Comparison of ENCODE assay signal across 8 mouse cellular contexts in the genomic region with DNA sequence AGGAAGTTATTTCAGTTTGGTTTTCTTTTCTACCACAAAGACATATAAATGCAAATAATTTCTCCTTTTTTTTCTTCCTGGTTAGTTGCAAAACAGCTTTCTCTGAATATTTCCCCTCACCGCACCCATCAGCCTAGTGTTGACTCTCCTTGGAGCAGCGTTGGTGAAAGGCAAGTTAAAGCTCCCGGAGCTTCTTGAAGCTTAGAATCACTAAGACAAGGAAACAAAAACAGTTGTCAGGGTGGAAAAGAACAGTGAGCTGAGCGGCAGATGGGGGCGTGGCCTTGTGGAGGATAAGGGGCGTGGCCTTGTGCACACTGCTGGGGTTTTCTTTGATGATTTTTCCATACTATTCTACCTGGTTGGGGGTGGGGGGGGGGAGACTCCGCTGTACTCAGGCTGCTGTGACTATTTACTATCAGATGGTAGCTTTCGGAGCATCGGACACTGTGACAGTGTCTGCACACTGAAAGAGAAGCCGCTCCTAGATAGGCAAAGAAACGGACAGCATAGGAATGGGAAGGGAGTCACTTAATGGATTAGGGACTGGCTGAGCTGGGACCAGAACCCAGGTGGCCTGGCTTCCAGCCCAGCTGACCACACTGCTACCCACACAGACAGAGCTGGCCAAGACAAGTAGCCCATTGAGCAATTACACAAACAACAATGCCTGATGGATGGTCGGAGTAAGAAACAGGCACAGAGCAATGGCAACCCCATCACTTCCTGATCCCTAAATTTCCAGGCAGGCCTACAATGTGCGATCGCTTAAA. TPM values are rescaled to one million over a fixed set of nuclear protein-coding genes. Genes with fewer than 3 reads are reported as not detected.
DNase-seq lines count a peak whose midpoint lies in the region; ATAC-seq lines count a peak whose summit lies in the region.

No protein-coding gene starts in this region.

- DNase-seq in 416B (ENCODE audit: low read depth) (peak; percentile 66), ZHBTc4 (ENCODE audit: low read depth, low spot score) (peak; percentile 85)
- peak; percentile 23 for DNase-seq in embryo, embryonic 11.5 days (ENCODE audit: low read depth, low spot score)
- peak; percentile 22 to 59 for DNase-seq in natural killer cell, adult 2 months (ENCODE audit: low spot score in 2 of 2)
- DNase-seq in thymus, postnatal 0 days (ENCODE audit: low spot score): peak; percentile 77

- no peaks in the 10 kb centered on the region for H3K27me3 ChIP-seq in heart, embryonic 12.5 days (replicated peaks)
- no peaks in the 10 kb centered on the region for H3K27me3 ChIP-seq in kidney, embryonic 16.5 days (ENCODE audit: insufficient read depth, low read length)
- peaks cover 5% of the 10 kb centered on the region; the same call in 1 of the 2 replicates for H3K27me3 ChIP-seq in liver, embryonic 15.5 days

- H3K9ac ChIP-seq in heart, embryonic 12.5 days: peak overlapping the region; percentile 58; the same call in 1 of the 2 replicates
- H3K9ac ChIP-seq in kidney, embryonic 16.5 days (replicated peaks; ENCODE audit: low read length): peak overlapping the region; percentile 58
- peak overlapping the region; percentile 45; the same call in 1 of the 2 replicates for H3K9ac ChIP-seq in liver, embryonic 15.5 days

- peak; percentile 43; the same call in 1 of the 2 replicates for ATAC-seq in heart, embryonic 12.5 days (ENCODE audit: insufficient number of reproducible peaks, low FRiP score)
- ATAC-seq in kidney, embryonic 16.5 days (ENCODE audit: low FRiP score, low TSS enrichment): no peak
- no peak for ATAC-seq in liver, embryonic 15.5 days (ENCODE audit: insufficient read depth)

- H3K27ac ChIP-seq in heart, embryonic 12.5 days (ENCODE audit: poor library complexity, severe bottlenecking): no peak overlapping the region; the same call in 1 of the 2 replicates
- H3K27ac ChIP-seq in kidney, embryonic 16.5 days (ENCODE audit: low read length): no peak overlapping the region
- no peak overlapping the region for H3K27ac ChIP-seq in liver, embryonic 15.5 days (replicated peaks)

- H3K9me3 ChIP-seq in heart, embryonic 12.5 days (replicated peaks): no peaks in the 10 kb centered on the region
- H3K9me3 ChIP-seq in kidney, embryonic 16.5 days (ENCODE audit: low read length): no peaks in the 10 kb centered on the region
- no peaks in the 10 kb centered on the region for H3K9me3 ChIP-seq in liver, embryonic 15.5 days (replicated peaks)

- peak overlapping the region; percentile 36 for H3K4me3 ChIP-seq in heart, embryonic 12.5 days
- H3K4me3 ChIP-seq in kidney, embryonic 16.5 days (ENCODE audit: low read length): peak overlapping the region; percentile 30
- H3K4me3 ChIP-seq in liver, embryonic 15.5 days (replicated peaks): peak overlapping the region; percentile 32

- 19% methylated on average over 14 of the region's 14 CpGs for WGBS in heart, embryonic 12.5 days
- WGBS in kidney, embryonic 16.5 days: 22% methylated on average over 14 of the region's 14 CpGs
- WGBS in liver, embryonic 15.5 days (ENCODE audit: insufficient replicate concordance): 22% methylated on average over 14 of the region's 14 CpGs

- peak overlapping the region; percentile 64 for H3K4me2 ChIP-seq in heart, embryonic 12.5 days
- H3K4me2 ChIP-seq in kidney, embryonic 16.5 days (replicated peaks; ENCODE audit: low read depth, low read length): peak overlapping the region; percentile 53
- peak overlapping the region; percentile 63 for H3K4me2 ChIP-seq in liver, embryonic 15.5 days

- H3K36me3 ChIP-seq in heart, embryonic 12.5 days: no peaks in the 10 kb centered on the region
- no peaks in the 10 kb centered on the region for H3K36me3 ChIP-seq in kidney, embryonic 16.5 days (ENCODE audit: insufficient read depth, low read length)
- no peaks in the 10 kb centered on the region for H3K36me3 ChIP-seq in liver, embryonic 15.5 days (replicated peaks)

- H3K4me1 ChIP-seq in heart, embryonic 12.5 days (replicated peaks): peaks cover 24% of the 10 kb centered on the region
- peaks cover 29% of the 10 kb centered on the region for H3K4me1 ChIP-seq in kidney, embryonic 16.5 days (ENCODE audit: insufficient read depth, low read length)
- H3K4me1 ChIP-seq in liver, embryonic 15.5 days (replicated peaks): peaks cover 38% of the 10 kb centered on the region

RNA-seq across cellular contexts. Expression of gene Otud7b, which starts 2.0 kb away (rescaled TPM):
- polyA plus RNA-seq in heart, embryonic 12.5 days (2016; fragmentation: Nextera tagmentation; extraction: Ambion mirVana): 20.7 and 22.2 TPM in 2 replicates
- polyA plus RNA-seq in kidney, embryonic 16.5 days (2015; fragmentation: Nextera tagmentation; extraction: Ambion mirVana): 14.9 and 18.1 TPM in 2 replicates
- polyA plus RNA-seq in liver, embryonic 15.5 days (2015; fragmentation: Nextera tagmentation; extraction: Ambion mirVana): 10.3 and 12.0 TPM in 2 replicates
- polyA plus RNA-seq in thymus, postnatal 0 days (2015; fragmentation: Nextera tagmentation; extraction: Ambion mirVana): 12.2 and 17.7 TPM in 2 replicates

RNA-seq across cellular contexts. Expression of gene Vps45, which starts 44.0 kb away (rescaled TPM):
- 30.0 and 32.8 TPM in 2 replicates for polyA plus RNA-seq in heart, embryonic 12.5 days (2016; fragmentation: Nextera tagmentation; extraction: Ambion mirVana)
- 34.9 and 37.0 TPM in 2 replicates for polyA plus RNA-seq in kidney, embryonic 16.5 days (2015; fragmentation: Nextera tagmentation; extraction: Ambion mirVana)
- polyA plus RNA-seq in liver, embryonic 15.5 days (2015; fragmentation: Nextera tagmentation; extraction: Ambion mirVana): 12.6 and 14.1 TPM in 2 replicates
- 58.7 and 61.6 TPM in 2 replicates for polyA plus RNA-seq in thymus, postnatal 0 days (2015; fragmentation: Nextera tagmentation; extraction: Ambion mirVana)

RNA-seq across cellular contexts. Expression of gene Mtmr11, which starts 59.5 kb away (rescaled TPM):
- 9.0 and 10.7 TPM in 2 replicates for polyA plus RNA-seq in heart, embryonic 12.5 days (2016; fragmentation: Nextera tagmentation; extraction: Ambion mirVana)
- polyA plus RNA-seq in kidney, embryonic 16.5 days (2015; fragmentation: Nextera tagmentation; extraction: Ambion mirVana): 26.3 and 30.8 TPM in 2 replicates
- polyA plus RNA-seq in liver, embryonic 15.5 days (2015; fragmentation: Nextera tagmentation; extraction: Ambion mirVana): 2.3 and 3.7 TPM in 2 replicates
- polyA plus RNA-seq in thymus, postnatal 0 days (2015; fragmentation: Nextera tagmentation; extraction: Ambion mirVana): 8.9 and 9.6 TPM in 2 replicates

Comparison
In these comparisons a context has a peak if more than half of its experiments do, and no peak if none do; other contexts are left out.
1. DNase-seq: peak in every context shown above with its lines; median percentile 85 in ZHBTc4; 77 in thymus, postnatal 0 days; 66 in 416B; 40 in natural killer cell, adult 2 months; 23 in embryo, embryonic 11.5 days.